Comparison of ENCODE assay signal across 26 mouse cellular contexts in genomic region chr10:117658522-117659429, GRCm38 (mm10). TPM values are rescaled to one million over a fixed set of nuclear protein-coding genes. Genes with fewer than 3 reads are reported as not detected.
DNase-seq lines count a peak whose midpoint lies in the region; ATAC-seq lines count a peak whose summit lies in the region.
"Had no signal": no experiment of that assay in that cellular context is flagged by ENCODE, and none has a peak within 500 bp of the region (broad histone marks: within the 10 kb centered on the region; RNA-seq: fewer than 3 reads in every experiment).

No protein-coding gene starts in this region.

- no peaks in the 10 kb centered on the region for H3K36me3 ChIP-seq in embryonic facial prominence, embryonic 12.5 days
- no peaks in the 10 kb centered on the region for H3K36me3 ChIP-seq in embryonic facial prominence, embryonic 10.5 days (replicated peaks)
- H3K36me3 ChIP-seq: embryonic facial prominence, embryonic 13.5 days; forebrain, embryonic 15.5 days; G1E; heart, embryonic 12.5 days; heart, embryonic 15.5 days; hindbrain, embryonic 12.5 days; hindbrain, embryonic 15.5 days had no signal

- H3K27ac ChIP-seq in embryonic facial prominence, embryonic 12.5 days, result peak overlapping the region; percentile 17; the same call in 1 of the 2 replicates
- no peak overlapping the region for H3K27ac ChIP-seq in embryonic facial prominence, embryonic 10.5 days (replicated peaks)
- H3K27ac ChIP-seq: embryonic facial prominence, embryonic 13.5 days; forebrain, embryonic 15.5 days; heart, embryonic 15.5 days; hindbrain, embryonic 12.5 days; hindbrain, embryonic 15.5 days had no signal

- H3K4me3 ChIP-seq in embryonic facial prominence, embryonic 12.5 days, result no peak overlapping the region
- no peak overlapping the region for H3K4me3 ChIP-seq in embryonic facial prominence, embryonic 10.5 days
- H3K4me3 ChIP-seq: embryonic facial prominence, embryonic 13.5 days; forebrain, embryonic 15.5 days; gastrocnemius, adult 2 months; heart, embryonic 12.5 days; heart, embryonic 15.5 days; hindbrain, embryonic 12.5 days; hindbrain, embryonic 15.5 days had no signal

- 87% methylated on average over 14 of the region's 14 CpGs for WGBS in embryonic facial prominence, embryonic 12.5 days
- 91% methylated on average over 14 of the region's 14 CpGs for WGBS in embryonic facial prominence, embryonic 10.5 days

- peaks cover 11% of the 10 kb centered on the region; the same call in 1 of the 2 replicates for H3K4me1 ChIP-seq in embryonic facial prominence, embryonic 12.5 days
- peaks cover 17% of the 10 kb centered on the region for H3K4me1 ChIP-seq in embryonic facial prominence, embryonic 10.5 days
- H3K4me1 ChIP-seq: forebrain, embryonic 15.5 days had no signal

- no peak for DNase-seq in embryonic facial prominence, embryonic 10.5 days (ENCODE audit: low spot score)
- peak; percentile 92 for DNase-seq in 3T3-L1 (ENCODE audit: low read depth, low spot score)
- peak; percentile 76 for DNase-seq in fat pad, adult 2 months (ENCODE audit: extremely low read depth, low read depth, low spot score)
- no peak for DNase-seq in frontal cortex, postnatal 25 days (ENCODE audit: low spot score in 2 of 2)
- DNase-seq in frontal cortex, postnatal 36 days (ENCODE audit: low spot score in 2 of 2), result no peak
- DNase-seq: adrenal gland, adult 8-10 months; adrenal gland, postnatal 25 days; cerebellum, adult 11-12 months; cerebellum, adult 8-10 months; cerebellum, postnatal 10 days; gastrocnemius, adult 2 months; gastrocnemius, postnatal 14 days; heart, postnatal 10 days; heart, postnatal 36 days; kidney, adult 2 months had no signal

- H3K9me3 ChIP-seq in embryonic facial prominence, embryonic 12.5 days, result no peaks in the 10 kb centered on the region
- H3K9me3 ChIP-seq in embryonic facial prominence, embryonic 10.5 days, result no peaks in the 10 kb centered on the region
- H3K9me3 ChIP-seq: embryonic facial prominence, embryonic 13.5 days; forebrain, embryonic 15.5 days; G1E; heart, embryonic 12.5 days; heart, embryonic 15.5 days; hindbrain, embryonic 12.5 days; hindbrain, embryonic 15.5 days had no signal

- no peak overlapping the region for H3K4me2 ChIP-seq in embryonic facial prominence, embryonic 12.5 days (replicated peaks)
- H3K4me2 ChIP-seq: embryonic facial prominence, embryonic 13.5 days; forebrain, embryonic 15.5 days; heart, embryonic 12.5 days; heart, embryonic 15.5 days; hindbrain, embryonic 12.5 days; hindbrain, embryonic 15.5 days had no signal

- ATAC-seq in embryonic facial prominence, embryonic 12.5 days (ENCODE audit: insufficient number of reproducible peaks, insufficient read depth, low FRiP score, low TSS enrichment), result no peak
- ATAC-seq: forebrain, embryonic 15.5 days; intestine, postnatal 0 days; Patski had no signal

- no peak overlapping the region for H3K9ac ChIP-seq in embryonic facial prominence, embryonic 12.5 days
- H3K9ac ChIP-seq: embryonic facial prominence, embryonic 13.5 days; forebrain, embryonic 15.5 days; heart, embryonic 12.5 days; heart, embryonic 15.5 days; hindbrain, embryonic 12.5 days; hindbrain, embryonic 15.5 days had no signal

- H3K27me3 ChIP-seq in embryonic facial prominence, embryonic 12.5 days, result no peaks in the 10 kb centered on the region
- H3K27me3 ChIP-seq in embryonic facial prominence, embryonic 10.5 days (replicated peaks; ENCODE audit: low read depth, poor library complexity, severe bottlenecking), result no peaks in the 10 kb centered on the region
- H3K27me3 ChIP-seq: CH12.LX; embryonic facial prominence, embryonic 13.5 days; forebrain, embryonic 15.5 days; heart, embryonic 12.5 days; heart, embryonic 15.5 days; hindbrain, embryonic 12.5 days; hindbrain, embryonic 15.5 days; Patski had no signal

RNA-seq across cellular contexts. Expression of gene Cpm, which starts 29.5 kb away (rescaled TPM):
- polyA plus RNA-seq in embryonic facial prominence, embryonic 12.5 days (2016; fragmentation: Nextera tagmentation; extraction: Ambion mirVana), result 19.3 and 20.4 TPM in 2 replicates
- 8.3 and 11.6 TPM in 2 replicates for polyA plus RNA-seq in embryonic facial prominence, embryonic 10.5 days (2016; fragmentation: Nextera tagmentation; extraction: Ambion mirVana)
- polyA plus RNA-seq: G1E had no signal

RNA-seq across cellular contexts. Expression of gene Mdm2, which starts 51.8 kb away (rescaled TPM):
- polyA plus RNA-seq in embryonic facial prominence, embryonic 12.5 days (2016; fragmentation: Nextera tagmentation; extraction: Ambion mirVana), result 55.0 and 55.9 TPM in 2 replicates
- polyA plus RNA-seq in embryonic facial prominence, embryonic 10.5 days (2016; fragmentation: Nextera tagmentation; extraction: Ambion mirVana), result 58.9 and 64.4 TPM in 2 replicates

Comparison
In these comparisons a context has a peak if more than half of its experiments do, and no peak if none do; other contexts are left out.
1. DNase-seq: peak in 3T3-L1 (single experiment) and fat pad, adult 2 months (single experiment); none in embryonic facial prominence, embryonic 10.5 days (single experiment), frontal cortex, postnatal 25 days (0 of 2) and frontal cortex, postnatal 36 days (0 of 2).